Mouse (Mus musculus) small intestine, adult 2 months (tissue): ENCODE results near the gene Gemin7.

ENCODE experiments used
- CTCF ChIP-seq: fragments of 200-500 bp; IDR thresholded peaks from 2 replicates; pipeline ENCODE4 v1.5.1; 2012; ENCODE audit warnings: low read depth, mild to moderate bottlenecking, control low read depth, inconsistent platforms, low read length, moderate library complexity, mixed read lengths; ENCODE audit not compliant: insufficient replicate concordance, insufficient read length; ENCODE audit errors: extremely low read depth
- POLR2A ChIP-seq: fragments of 200-500 bp; IDR thresholded peaks from 2 replicates; pipeline ENCODE4 v1.6.1; 2012; ENCODE audit warnings: low read depth, mild to moderate bottlenecking, control low read depth, inconsistent platforms, low read length, moderate library complexity

GRCm38 (mm10) chr7:19589917-19590316, 12.5 kb upstream of the Gemin7 start:
- TF ChIP-seq POLR2A (no peak), CTCF (peak; percentile 76; the same call in 1 of the 2 replicates)
